Comparison of ENCODE assay signal across 23 mouse cellular contexts in genomic region chr4:139640333-139640732, GRCm38 (mm10). TPM values are rescaled to one million over a fixed set of nuclear protein-coding genes. Genes with fewer than 3 reads are reported as not detected.
DNase-seq lines count a peak whose midpoint lies in the region; ATAC-seq and TF ChIP-seq lines count a peak whose summit lies in the region.
"Had no signal": no experiment of that assay in that cellular context is flagged by ENCODE, and none has a peak within 500 bp of the region (broad histone marks: within the 10 kb centered on the region; RNA-seq: fewer than 3 reads in every experiment).

No protein-coding gene starts in this region.

- no peak for TF ChIP-seq CTCF in liver, postnatal 0 days (IDR thresholded peaks at IDR 0.05; ENCODE audit: low read depth)

- ATAC-seq in forebrain, embryonic 13.5 days: no peak
- no peak for ATAC-seq in forebrain, embryonic 11.5 days (replicated peaks; ENCODE audit: low FRiP score)
- no peak for ATAC-seq in midbrain, embryonic 12.5 days (ENCODE audit: low FRiP score, low read depth)
- ATAC-seq in midbrain, embryonic 11.5 days (ENCODE audit: low FRiP score): no peak
- ATAC-seq in hematopoietic stem cell, adult 5-6 weeks (replicated peaks in 1 of 2; ENCODE audit: insufficient read depth in 1 of 2, low FRiP score in 2 of 2, low TSS enrichment in 1 of 2, low read depth in 1 of 2, poor library complexity in 2 of 2, severe bottlenecking in 2 of 2): peak; percentile 14 to 27; a peak in 1 of 4 replicates
- peak; percentile 49 for ATAC-seq in megakaryocyte-erythroid progenitor cell, adult 5-6 weeks (replicated peaks; ENCODE audit: low FRiP score, low TSS enrichment, poor library complexity, severe bottlenecking)
- ATAC-seq in liver, postnatal 0 days: no peak
- ATAC-seq: forebrain, postnatal 0 days; lung, postnatal 0 days had no signal

- H3K4me3 ChIP-seq in forebrain, embryonic 13.5 days: no peak overlapping the region
- no peak overlapping the region for H3K4me3 ChIP-seq in forebrain, embryonic 11.5 days (ENCODE audit: low read depth, low read length)
- H3K4me3 ChIP-seq in midbrain, embryonic 12.5 days: no peak overlapping the region
- H3K4me3 ChIP-seq in midbrain, embryonic 11.5 days (ENCODE audit: low read depth, low read length): no peak overlapping the region
- H3K4me3 ChIP-seq in liver, postnatal 0 days (ENCODE audit: low read depth, low read length): no peak overlapping the region
- H3K4me3 ChIP-seq: embryonic facial prominence, embryonic 12.5 days; myocyte had no signal

- H3K9me3 ChIP-seq in forebrain, embryonic 13.5 days (replicated peaks): no peaks in the 10 kb centered on the region
- H3K9me3 ChIP-seq in forebrain, embryonic 11.5 days (ENCODE audit: control insufficient read depth, low read length): no peaks in the 10 kb centered on the region
- H3K9me3 ChIP-seq in midbrain, embryonic 12.5 days: no peaks in the 10 kb centered on the region
- no peaks in the 10 kb centered on the region for H3K9me3 ChIP-seq in midbrain, embryonic 11.5 days (ENCODE audit: control insufficient read depth, low read length)
- H3K9me3 ChIP-seq in liver, postnatal 0 days (ENCODE audit: low read length): no peaks in the 10 kb centered on the region
- H3K9me3 ChIP-seq: embryonic facial prominence, embryonic 12.5 days; megakaryocyte, embryonic 14.5 days had no signal

- H3K27ac ChIP-seq in forebrain, embryonic 13.5 days: no peak overlapping the region
- H3K27ac ChIP-seq in forebrain, embryonic 11.5 days (ENCODE audit: low read depth, low read length): no peak overlapping the region
- H3K27ac ChIP-seq in midbrain, embryonic 12.5 days (replicated peaks): 0 out of 2 replicates have a peak overlapping the region, but pooled peaks have one; percentile 8
- H3K27ac ChIP-seq in midbrain, embryonic 11.5 days (ENCODE audit: low read depth, low read length): no peak overlapping the region
- H3K27ac ChIP-seq in liver, postnatal 0 days (ENCODE audit: low read depth): no peak overlapping the region
- H3K27ac ChIP-seq: embryonic facial prominence, embryonic 12.5 days; liver, embryonic 14.5 days had no signal

- H3K4me2 ChIP-seq in forebrain, embryonic 13.5 days: no peak overlapping the region
- no peak overlapping the region for H3K4me2 ChIP-seq in forebrain, embryonic 11.5 days (ENCODE audit: low read depth, low read length, severe bottlenecking)
- no peak overlapping the region for H3K4me2 ChIP-seq in midbrain, embryonic 12.5 days (replicated peaks)
- no peak overlapping the region for H3K4me2 ChIP-seq in midbrain, embryonic 11.5 days
- H3K4me2 ChIP-seq in liver, postnatal 0 days (ENCODE audit: low read depth, low read length): no peak overlapping the region
- H3K4me2 ChIP-seq: embryonic facial prominence, embryonic 12.5 days had no signal

- H3K4me1 ChIP-seq in forebrain, embryonic 13.5 days: peaks cover 24% of the 10 kb centered on the region
- peaks cover 15% of the 10 kb centered on the region for H3K4me1 ChIP-seq in forebrain, embryonic 11.5 days (replicated peaks; ENCODE audit: control insufficient read depth, insufficient read depth, low read length)
- peaks cover 30% of the 10 kb centered on the region for H3K4me1 ChIP-seq in midbrain, embryonic 12.5 days
- H3K4me1 ChIP-seq in midbrain, embryonic 11.5 days (ENCODE audit: control insufficient read depth, insufficient read depth, low read length): peaks cover 26% of the 10 kb centered on the region
- peaks cover 9% of the 10 kb centered on the region; the same call in 1 of the 2 replicates for H3K4me1 ChIP-seq in liver, postnatal 0 days (ENCODE audit: insufficient read depth)

- peak overlapping the region; percentile 37; the same call in 1 of the 2 replicates for H3K9ac ChIP-seq in forebrain, embryonic 13.5 days
- H3K9ac ChIP-seq in forebrain, embryonic 11.5 days (ENCODE audit: low read length): no peak overlapping the region
- H3K9ac ChIP-seq in midbrain, embryonic 12.5 days (replicated peaks): no peak overlapping the region
- H3K9ac ChIP-seq in midbrain, embryonic 11.5 days (ENCODE audit: low read length): no peak overlapping the region
- H3K9ac ChIP-seq in liver, postnatal 0 days (replicated peaks): no peak overlapping the region
- H3K9ac ChIP-seq: embryonic facial prominence, embryonic 12.5 days; forebrain, postnatal 0 days; liver, embryonic 14.5 days had no signal

- peaks cover 22% of the 10 kb centered on the region for H3K36me3 ChIP-seq in forebrain, embryonic 13.5 days (ENCODE audit: poor library complexity, severe bottlenecking)
- no peaks in the 10 kb centered on the region for H3K36me3 ChIP-seq in forebrain, embryonic 11.5 days (ENCODE audit: control insufficient read depth, insufficient read depth, low read length)
- H3K36me3 ChIP-seq in midbrain, embryonic 12.5 days: no peaks in the 10 kb centered on the region
- H3K36me3 ChIP-seq in midbrain, embryonic 11.5 days (ENCODE audit: control insufficient read depth, insufficient read depth, low read length): no peaks in the 10 kb centered on the region
- H3K36me3 ChIP-seq in liver, postnatal 0 days (replicated peaks; ENCODE audit: insufficient read depth, low read length): peaks cover 30% of the 10 kb centered on the region

- DNase-seq in forebrain, embryonic 11.5 days (ENCODE audit: low spot score): no peak
- no peak for DNase-seq in midbrain, embryonic 11.5 days (ENCODE audit: low spot score, missing footprints)
- no peak for DNase-seq in liver, postnatal 0 days
- no peak for DNase-seq in Muller cell, postnatal 12 days (ENCODE audit: inconsistent ontology term)
- DNase-seq: adrenal gland, postnatal 25 days; cerebellum, adult 2 months; forebrain, postnatal 0 days; thymus, postnatal 36 days had no signal

- WGBS in forebrain, embryonic 13.5 days: 72% methylated on average over 12 of the region's 12 CpGs
- 70% methylated on average over 12 of the region's 12 CpGs for WGBS in forebrain, embryonic 11.5 days
- 71% methylated on average over 12 of the region's 12 CpGs for WGBS in midbrain, embryonic 12.5 days
- WGBS in midbrain, embryonic 11.5 days: 63% methylated on average over 12 of the region's 12 CpGs
- WGBS in liver, postnatal 0 days (ENCODE audit: insufficient replicate concordance): 44% methylated on average over 12 of the region's 12 CpGs

- H3K27me3 ChIP-seq in forebrain, embryonic 13.5 days: peaks cover 30% of the 10 kb centered on the region
- peaks cover 8% of the 10 kb centered on the region for H3K27me3 ChIP-seq in forebrain, embryonic 11.5 days (ENCODE audit: control insufficient read depth, insufficient read depth, low read length)
- H3K27me3 ChIP-seq in midbrain, embryonic 12.5 days: peaks cover 38% of the 10 kb centered on the region
- peaks cover 10% of the 10 kb centered on the region; the same call in 1 of the 2 replicates for H3K27me3 ChIP-seq in midbrain, embryonic 11.5 days (ENCODE audit: control insufficient read depth, insufficient read depth, low read length)
- no peaks in the 10 kb centered on the region for H3K27me3 ChIP-seq in liver, postnatal 0 days (ENCODE audit: insufficient read depth, low read length)

- TF ChIP-seq EP300 in liver, postnatal 0 days (IDR thresholded peaks at IDR 0.05; ENCODE audit: low read depth): no peak

RNA-seq across cellular contexts. Expression of gene Tas1r2, which starts 13.0 kb away (rescaled TPM):
- polyA plus RNA-seq in forebrain, embryonic 13.5 days (2015; fragmentation: Nextera tagmentation; extraction: Ambion mirVana): not detected in 2 replicates
- not detected in 2 replicates for polyA plus RNA-seq in forebrain, embryonic 11.5 days (2014; fragmentation: Nextera tagmentation; extraction: Ambion mirVana)
- not detected in 2 replicates for polyA plus RNA-seq in midbrain, embryonic 12.5 days (2016; fragmentation: Nextera tagmentation; extraction: Ambion mirVana)
- polyA plus RNA-seq in midbrain, embryonic 11.5 days (2014; fragmentation: Nextera tagmentation; extraction: Ambion mirVana): not detected in 2 replicates
- not detected in 2 replicates for total RNA-seq in hematopoietic stem cell, adult 5-6 weeks (2017)
- total RNA-seq in megakaryocyte-erythroid progenitor cell, adult 5-6 weeks (2014; fragmentation: Nextera tagmentation): not detected in 2 replicates
- not detected in 2 replicates for total RNA-seq in megakaryocyte-erythroid progenitor cell, adult 5-6 weeks (2017)
- polyA plus RNA-seq in liver, postnatal 0 days (2015; fragmentation: Nextera tagmentation; extraction: Ambion mirVana): not detected in 2 replicates
- total RNA-seq: adrenal gland, postnatal 25 days; gastrocnemius, adult 8-10 months; heart, adult 8-10 months; layer of hippocampus, adult 18-20 months; left cerebral cortex, postnatal 36 days had no signal
- polyA plus RNA-seq: cerebellum, adult 2 months; cortical plate, adult 2 months; embryonic facial prominence, embryonic 12.5 days; forebrain, postnatal 0 days; heart, embryonic 16.5 days; liver, embryonic 14.5 days; lung, postnatal 0 days had no signal

RNA-seq across cellular contexts. Expression of gene Aldh4a1, which starts 17.7 kb away (rescaled TPM):
- polyA plus RNA-seq in forebrain, embryonic 13.5 days (2015; fragmentation: Nextera tagmentation; extraction: Ambion mirVana): 20.9 and 21.1 TPM in 2 replicates
- polyA plus RNA-seq in forebrain, embryonic 11.5 days (2014; fragmentation: Nextera tagmentation; extraction: Ambion mirVana): 14.5 and 16.2 TPM in 2 replicates
- polyA plus RNA-seq in midbrain, embryonic 12.5 days (2016; fragmentation: Nextera tagmentation; extraction: Ambion mirVana): 17.5 and 19.6 TPM in 2 replicates
- 9.9 and 11.2 TPM in 2 replicates for polyA plus RNA-seq in midbrain, embryonic 11.5 days (2014; fragmentation: Nextera tagmentation; extraction: Ambion mirVana)
- 5.7 and 9.9 TPM in 2 replicates for total RNA-seq in hematopoietic stem cell, adult 5-6 weeks (2017)
- 8.0 and 13.2 TPM in 2 replicates for total RNA-seq in megakaryocyte-erythroid progenitor cell, adult 5-6 weeks (2014; fragmentation: Nextera tagmentation)
- total RNA-seq in megakaryocyte-erythroid progenitor cell, adult 5-6 weeks (2017): 9.9 and 13.3 TPM in 2 replicates
- 81.2 and 86.3 TPM in 2 replicates for polyA plus RNA-seq in liver, postnatal 0 days (2015; fragmentation: Nextera tagmentation; extraction: Ambion mirVana)

RNA-seq across cellular contexts. Expression of gene Gm21969, which starts 37.3 kb away (rescaled TPM):
- polyA plus RNA-seq in forebrain, embryonic 13.5 days (2015; fragmentation: Nextera tagmentation; extraction: Ambion mirVana): not detected in 2 replicates
- not detected in 2 replicates for polyA plus RNA-seq in forebrain, embryonic 11.5 days (2014; fragmentation: Nextera tagmentation; extraction: Ambion mirVana)
- not detected in 2 replicates for polyA plus RNA-seq in midbrain, embryonic 12.5 days (2016; fragmentation: Nextera tagmentation; extraction: Ambion mirVana)
- polyA plus RNA-seq in midbrain, embryonic 11.5 days (2014; fragmentation: Nextera tagmentation; extraction: Ambion mirVana): not detected in 2 replicates
- total RNA-seq in hematopoietic stem cell, adult 5-6 weeks (2017): not detected in 2 replicates
- not detected in 2 replicates for total RNA-seq in megakaryocyte-erythroid progenitor cell, adult 5-6 weeks (2014; fragmentation: Nextera tagmentation)
- total RNA-seq in megakaryocyte-erythroid progenitor cell, adult 5-6 weeks (2017): not detected in 2 replicates
- polyA plus RNA-seq in liver, postnatal 0 days (2015; fragmentation: Nextera tagmentation; extraction: Ambion mirVana): 0.04 TPM in 1 of 2 replicates, not detected in the other
- total RNA-seq: adrenal gland, postnatal 25 days; forebrain, postnatal 0 days; gastrocnemius, adult 8-10 months; heart, adult 8-10 months; layer of hippocampus, adult 18-20 months; left cerebral cortex, postnatal 36 days had no signal
- polyA plus RNA-seq: cortical plate, adult 2 months; embryonic facial prominence, embryonic 12.5 days; forebrain, postnatal 0 days; heart, embryonic 16.5 days; liver, embryonic 14.5 days; lung, postnatal 0 days had no signal

Comparison
In these comparisons a context has a peak if more than half of its experiments do, and no peak if none do; other contexts are left out.
1. ATAC-seq: peak in hematopoietic stem cell, adult 5-6 weeks (2 of 2) and megakaryocyte-erythroid progenitor cell, adult 5-6 weeks (single experiment); none in forebrain, embryonic 13.5 days (single experiment), forebrain, embryonic 11.5 days (single experiment), midbrain, embryonic 12.5 days (single experiment), midbrain, embryonic 11.5 days (single experiment) and liver, postnatal 0 days (single experiment).